Mouse (Mus musculus) adrenal gland, postnatal 14 days (tissue): ENCODE data around the gene Nudt16l1. TPM values are rescaled to one million over a fixed set of nuclear protein-coding genes. Genes with fewer than 3 reads are reported as not detected.

ENCODE experiments used
- DNase-seq: peaks from one replicate; pipeline ENCODE4 v3.0.0; 2021; ENCODE audit warnings: mixed read lengths
- total RNA-seq: library from RNA; stranded (reverse); gene quantifications from 2 replicates; pipeline ENCODE4 v1.2.3, GENCODE M21; 2021

Gene Nudt16l1
- total RNA-seq, 1 experiment from 2014 or later = 54.2 TPM

DNA sequence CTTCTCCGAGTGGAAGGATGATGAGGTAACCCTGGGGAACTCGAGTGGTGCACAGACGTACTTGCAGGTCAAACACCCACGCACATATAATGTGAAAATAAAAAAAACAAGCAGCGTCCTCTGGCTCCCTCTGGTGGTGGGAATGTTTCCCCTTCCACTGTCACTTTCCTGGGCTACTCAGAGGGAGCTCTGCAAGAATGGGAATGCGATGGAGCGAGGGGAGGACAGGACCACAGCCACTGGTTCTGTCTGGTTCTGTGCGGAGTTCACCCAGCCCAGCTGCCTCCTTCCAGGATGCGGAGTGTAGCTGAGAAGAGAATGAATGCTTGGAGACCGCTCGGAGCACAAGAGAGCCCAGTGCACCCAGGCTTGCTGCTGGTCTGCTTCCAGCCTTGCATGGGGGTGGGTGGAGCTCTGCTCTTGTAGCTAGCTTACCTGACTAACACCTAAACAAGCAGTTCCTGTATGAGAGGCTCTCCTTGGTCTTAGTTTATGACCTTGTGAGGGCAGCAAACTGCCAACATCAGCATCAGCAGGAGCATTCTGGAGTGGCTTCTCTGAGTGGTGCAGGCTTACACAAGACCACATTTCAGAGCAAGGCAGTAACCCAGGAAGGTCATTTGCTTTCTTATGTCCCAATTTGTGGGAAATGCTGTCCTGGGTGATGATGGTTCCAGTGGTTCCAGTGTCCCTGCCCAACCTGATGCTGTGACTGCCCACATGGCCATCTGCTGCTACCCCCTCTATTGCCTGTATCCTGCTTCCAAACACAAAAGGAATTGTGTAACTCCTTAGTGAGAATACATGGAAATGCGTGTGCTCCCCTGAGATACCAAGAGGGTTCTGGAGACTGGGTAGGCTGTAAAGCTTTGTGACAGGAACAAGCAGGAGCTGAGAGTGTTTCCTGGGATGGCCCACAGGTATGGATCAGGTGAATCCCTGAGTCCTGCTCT, 24.5 kb upstream of the Nudt16l1 start:
- peak; percentile 88 for DNase-seq

GRCm38 (mm10) chr16:4915931-4916330, 22.6 kb upstream of the Nudt16l1 start:
- no peak for DNase-seq

DNA sequence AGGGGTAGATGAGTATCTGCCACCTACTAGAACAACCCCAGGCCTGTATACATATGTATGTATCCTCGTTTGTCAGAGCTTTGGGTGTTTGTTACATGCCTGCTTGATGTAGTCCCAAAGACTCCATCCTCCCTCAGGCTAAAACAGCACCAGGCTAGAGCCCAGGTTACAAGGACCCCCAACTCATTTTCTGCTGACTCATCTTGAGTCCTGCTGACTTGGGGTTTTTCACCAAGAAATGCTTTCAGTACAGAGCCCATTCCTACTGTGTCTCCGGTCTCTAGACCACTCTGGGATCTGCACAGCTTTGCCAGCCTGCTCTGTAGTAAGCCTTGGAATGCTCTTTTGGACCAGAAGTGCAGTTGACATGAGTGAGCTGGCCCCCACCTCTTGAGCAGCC, 22.0 kb upstream of the Nudt16l1 start:
- DNase-seq = no peak

DNA sequence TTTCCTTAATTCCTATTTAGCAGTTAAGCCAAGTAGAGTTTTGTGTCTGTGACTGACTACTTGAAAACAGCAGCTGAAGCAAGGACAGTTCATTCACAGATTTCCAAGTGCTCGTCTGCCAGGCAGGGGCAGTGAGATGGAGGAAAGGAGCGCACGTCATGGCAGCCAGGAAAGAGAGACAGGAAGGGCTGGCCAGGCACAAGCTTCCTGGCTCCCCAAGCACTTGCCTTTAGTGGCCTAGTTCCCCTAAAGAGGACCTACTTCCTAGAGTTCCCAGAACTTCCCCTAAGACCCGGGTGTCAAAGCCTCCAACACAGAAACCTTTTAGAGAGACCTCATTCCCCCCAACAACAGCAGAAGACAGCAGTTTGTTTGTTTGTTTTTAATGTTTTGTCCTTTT, 18.0 kb upstream of the Nudt16l1 start:
- no peak for DNase-seq

DNA sequence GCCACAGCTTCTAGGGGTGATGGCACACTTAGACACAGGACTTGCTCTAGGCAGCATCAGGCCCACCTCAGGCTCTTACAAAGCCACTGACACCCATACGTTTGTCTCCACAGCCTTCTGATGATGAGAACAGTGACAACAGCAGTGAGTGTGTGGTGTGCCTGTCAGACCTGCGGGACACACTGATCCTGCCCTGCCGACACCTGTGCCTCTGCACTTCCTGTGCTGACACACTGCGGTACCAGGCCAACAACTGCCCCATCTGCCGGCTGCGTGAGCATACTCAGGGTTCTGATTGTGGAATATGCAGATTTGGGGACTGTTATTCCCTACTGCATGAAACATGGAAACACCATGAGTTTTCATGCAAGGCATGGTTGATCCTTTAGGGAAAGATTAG, 16.1 kb upstream of the Nudt16l1 start:
- DNase-seq = no peak

GRCm38 (mm10) chr16:4923996-4924395, 14.6 kb upstream of the Nudt16l1 start:
- no peak for DNase-seq

- no peak for DNase-seq
Measured at GRCm38 (mm10) chr16:4927967-4928366, 10.6 kb upstream of the Nudt16l1 start.

DNA sequence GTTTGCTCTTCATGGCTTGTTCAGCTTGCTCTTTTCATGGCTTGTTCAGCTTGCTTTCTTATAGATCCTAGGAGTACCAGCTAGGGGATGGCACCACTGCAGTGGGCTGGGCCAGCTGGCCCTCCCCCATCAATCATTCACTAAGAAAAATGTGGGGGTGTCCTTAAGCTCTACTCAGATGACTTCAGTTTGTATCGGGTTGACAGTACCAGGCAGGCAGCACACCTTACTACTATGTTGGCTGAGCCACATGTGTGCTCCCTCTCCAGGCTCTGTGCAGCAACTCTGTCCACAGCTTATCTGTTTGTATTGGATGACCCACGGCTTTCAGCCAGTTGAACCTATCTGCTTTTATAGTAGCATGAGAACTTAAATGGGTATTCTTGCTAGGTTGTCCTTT, 10.1 kb upstream of the Nudt16l1 start:
- DNase-seq = no peak

DNA sequence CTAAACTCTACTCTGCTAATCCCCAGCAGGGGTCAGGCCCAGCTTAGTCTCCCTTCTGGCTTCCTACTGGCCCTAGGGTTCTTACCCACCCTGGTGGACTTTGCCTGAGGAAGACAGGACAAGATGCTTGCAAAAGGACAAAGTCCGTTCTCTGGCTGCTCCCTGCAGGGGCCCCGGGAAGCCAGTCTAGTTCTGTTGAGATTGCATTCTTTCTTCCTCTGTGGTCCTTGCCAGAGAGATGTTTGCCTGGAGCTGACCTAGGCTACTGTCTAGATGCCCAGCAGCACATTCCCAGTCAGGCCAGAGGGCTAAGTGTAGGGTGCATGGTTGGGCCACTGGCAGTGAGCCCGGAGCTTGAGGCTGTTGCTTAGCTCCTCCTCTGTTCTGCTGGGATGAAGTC, 6.1 kb upstream of the Nudt16l1 start:
- DNase-seq = peak; percentile 65

DNA sequence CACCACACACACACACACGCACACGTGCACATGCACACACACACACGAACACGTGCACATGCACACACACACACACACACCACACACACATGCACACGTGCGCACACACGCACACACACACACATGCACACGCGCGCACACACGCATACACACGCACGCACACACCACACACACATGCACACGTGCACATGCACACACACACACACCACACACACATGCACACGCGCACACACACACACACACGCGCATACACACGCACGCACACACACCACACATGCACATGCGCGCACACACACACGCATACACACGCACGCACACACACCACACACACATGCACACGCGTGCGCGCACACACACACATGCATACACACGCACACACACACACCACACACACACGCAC, 3.1 kb upstream of the Nudt16l1 start:
- DNase-seq = no peak

GRCm38 (mm10) chr16:4935931-4936703, 2.4 kb upstream of the Nudt16l1 start:
- no peak for DNase-seq

GRCm38 (mm10) chr16:4937351-4938190, 990 bp upstream of the Nudt16l1 start:
- DNase-seq = no peak

GRCm38 (mm10) chr16:4938989-4939388, 428 bp downstream of the Nudt16l1 start:
- peak; percentile 98 for DNase-seq

DNA sequence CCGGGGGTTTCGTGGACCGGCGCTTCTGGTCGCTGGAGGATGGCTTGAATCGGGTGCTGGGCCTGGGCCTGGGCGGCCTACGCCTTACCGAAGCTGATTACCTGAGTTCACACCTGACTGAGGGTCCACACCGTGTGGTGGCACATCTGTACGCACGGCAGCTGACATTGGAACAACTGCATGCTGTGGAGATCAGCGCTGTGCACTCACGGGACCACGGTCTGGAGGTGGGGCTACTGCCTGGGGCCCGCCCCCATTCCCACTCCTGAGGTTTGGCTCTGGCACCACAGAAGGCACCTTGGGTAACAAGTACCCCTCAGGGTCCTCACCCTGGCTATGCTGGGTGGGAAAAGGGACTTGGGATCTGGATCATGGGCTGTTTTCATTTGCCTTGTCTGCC, 851 bp downstream of the Nudt16l1 start:
- DNase-seq = peak; percentile 72

DNA sequence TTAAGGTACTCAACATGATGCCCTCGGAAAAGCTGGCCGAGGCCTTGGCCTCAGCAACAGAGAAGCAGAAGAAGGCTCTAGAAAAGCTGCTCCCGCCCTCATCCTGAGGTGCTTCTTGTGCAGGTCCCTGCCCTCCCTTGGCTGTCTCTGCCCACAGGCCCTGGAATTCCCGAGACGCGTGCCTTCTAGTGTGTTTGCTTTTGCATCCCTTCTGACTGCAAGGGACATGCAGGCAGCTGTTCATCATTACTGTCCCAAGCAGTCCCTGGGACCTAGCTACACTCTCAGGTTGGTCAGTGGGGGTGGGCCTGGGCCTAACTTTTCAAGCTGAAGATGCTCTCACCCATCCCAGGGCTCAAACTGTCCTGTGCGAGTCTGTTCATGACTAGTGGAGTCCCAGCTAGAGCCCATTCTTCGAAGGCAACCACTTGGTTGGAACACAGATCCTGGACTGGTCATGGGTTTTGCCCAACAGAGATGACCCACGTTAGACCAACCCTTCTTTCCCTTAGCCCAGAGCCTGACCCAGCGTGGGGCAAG, 1.8 kb downstream of the Nudt16l1 start:
- DNase-seq = no peak

- DNase-seq = no peak
Measured at GRCm38 (mm10) chr16:4941016-4941415, 2.5 kb downstream of the Nudt16l1 start.

- no peak for DNase-seq
Measured at GRCm38 (mm10) chr16:4942868-4943267, 4.3 kb downstream of the Nudt16l1 start.

DNA sequence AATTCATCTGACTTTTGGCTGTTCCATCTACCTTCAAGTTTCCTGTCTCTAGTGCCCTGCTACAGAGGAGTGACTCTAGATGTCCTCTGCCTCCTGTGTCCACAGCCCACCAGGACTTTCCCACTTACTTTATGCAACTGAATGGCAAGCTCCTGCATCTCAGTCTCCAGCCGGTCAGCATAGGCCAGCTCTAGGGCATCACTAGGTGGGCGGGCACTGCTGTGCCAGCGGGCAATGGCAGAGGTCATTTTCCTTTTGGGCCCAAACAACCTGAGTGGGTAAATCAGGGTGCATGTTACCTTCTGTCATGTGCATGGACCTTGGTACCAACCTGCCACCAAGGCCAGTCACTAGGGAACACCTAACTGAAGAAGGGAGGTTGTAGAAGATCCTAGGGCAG, 4.9 kb downstream of the Nudt16l1 start:
- DNase-seq = no peak

DNA sequence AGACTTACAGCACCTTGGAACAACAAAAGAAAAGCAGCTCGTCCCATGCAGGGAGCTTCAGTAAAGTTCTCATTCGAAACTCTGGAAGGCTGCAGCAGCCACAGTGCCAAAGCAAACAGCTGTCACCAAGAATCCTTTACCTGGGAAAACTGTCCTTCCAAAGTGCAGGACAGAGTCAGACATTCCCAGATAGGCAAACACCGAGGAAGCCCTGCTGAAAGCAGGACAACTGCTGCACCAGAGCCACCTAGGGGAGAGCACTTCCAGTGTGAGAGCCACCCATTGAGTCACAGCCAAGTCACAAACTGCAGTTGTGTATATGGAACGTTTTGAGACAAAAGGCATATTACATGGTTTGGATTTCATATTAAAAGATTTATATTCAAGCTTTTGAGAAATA, 6.9 kb downstream of the Nudt16l1 start:
- DNase-seq = no peak

DNA sequence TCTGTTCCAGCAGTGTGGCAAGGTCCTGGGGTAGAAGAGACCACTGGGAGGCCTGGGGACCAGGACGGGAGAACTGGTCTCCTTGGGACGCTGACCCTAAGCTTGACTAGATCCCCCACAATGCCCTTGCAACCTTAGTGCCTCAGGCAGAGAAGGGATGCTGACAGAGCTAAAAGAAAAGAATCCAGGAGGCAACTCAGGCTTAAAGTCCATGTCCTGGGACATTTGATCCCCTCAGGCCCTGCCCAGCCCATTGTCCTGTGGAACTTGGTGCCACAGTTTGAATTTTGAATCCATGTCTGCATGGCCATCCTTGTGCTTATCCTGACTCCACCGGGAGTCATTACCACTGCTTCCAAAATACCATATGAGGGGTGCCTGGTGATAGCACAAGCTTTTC, 7.6 kb downstream of the Nudt16l1 start:
- no peak for DNase-seq

- DNase-seq = no peak
Measured at GRCm38 (mm10) chr16:4947378-4947777, 8.8 kb downstream of the Nudt16l1 start.

DNA sequence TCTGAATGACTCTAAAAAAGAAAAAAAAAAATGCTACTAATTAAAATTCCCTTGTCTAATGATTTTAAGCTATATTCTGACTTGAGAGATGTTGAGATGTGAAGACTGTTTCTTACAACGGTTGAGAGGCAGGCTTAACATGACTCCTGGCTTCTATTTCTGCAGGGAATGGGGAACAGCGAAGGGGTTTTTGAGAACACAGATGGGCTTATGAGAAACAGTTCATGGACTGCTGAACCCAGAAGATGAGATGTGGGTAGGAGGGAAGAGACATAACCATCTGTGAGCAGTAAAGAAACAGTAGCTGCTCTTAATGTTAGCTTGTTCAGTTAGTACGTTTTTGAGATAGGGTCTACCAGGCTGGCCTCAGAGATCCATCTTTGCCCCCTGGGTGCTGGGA, 18.0 kb downstream of the Nudt16l1 start:
- no peak for DNase-seq
